ENCODE assay signal across 9 mouse cellular contexts in genomic region chr15:96757446-96758198, GRCm38 (mm10). TPM values are rescaled to one million over a fixed set of nuclear protein-coding genes. Genes with fewer than 3 reads are reported as not detected.
DNase-seq lines count a peak whose midpoint lies in the region; TF ChIP-seq lines count a peak whose summit lies in the region.
"Had no signal": no experiment of that assay in that cellular context is flagged by ENCODE, and none has a peak within 500 bp of the region (broad histone marks: within the 10 kb centered on the region; RNA-seq: fewer than 3 reads in every experiment).

No protein-coding gene starts in this region.

- no peaks in the 10 kb centered on the region for H3K36me3 ChIP-seq in kidney, adult 2 months (ENCODE audit: control insufficient read depth, insufficient read depth, low read length)
- no peaks in the 10 kb centered on the region for H3K36me3 ChIP-seq in thymus, adult 2 months (ENCODE audit: control insufficient read depth, insufficient read depth, low read length)

- WGBS in kidney, adult 2 months = 81% methylated on average over 9 of the region's 9 CpGs
- WGBS in thymus, adult 2 months = 16% methylated on average over 9 of the region's 9 CpGs

- TF ChIP-seq POLR2A in kidney, adult 2 months (IDR thresholded peaks at IDR 0.05; ENCODE audit: low read depth, low read length) = no peak
- no peak for TF ChIP-seq POLR2A in thymus, adult 2 months (IDR thresholded peaks at IDR 0.05; ENCODE audit: control insufficient read depth, extremely low read depth, insufficient read depth, low read length, poor library complexity)

- H3K4me1 ChIP-seq in kidney, adult 2 months (ENCODE audit: control insufficient read depth, insufficient read depth, low read length) = peaks cover 3% of the 10 kb centered on the region; the same call in 1 of the 2 replicates
- H3K4me1 ChIP-seq in thymus, adult 2 months (replicated peaks; ENCODE audit: control insufficient read depth, insufficient read depth, low read length) = peaks cover 16% of the 10 kb centered on the region; the same call in 1 of the 2 replicates

- TF ChIP-seq CTCF in kidney, adult 2 months (conservative IDR thresholded peaks at IDR 0.05; ENCODE audit: insufficient read depth, insufficient read length, low read depth, low read length) = no peak
- no peak for TF ChIP-seq CTCF in thymus, adult 2 months (IDR thresholded peaks at IDR 0.05; ENCODE audit: borderline replicate concordance, control insufficient read depth, extremely low read depth, insufficient read depth, low read length, poor library complexity)

- no peak for DNase-seq in kidney, adult 2 months
- no peak for DNase-seq in kidney, postnatal 4 days
- peak; percentile 30 for DNase-seq in thymus, adult 2 months
- no peak for DNase-seq in thymus, adult 18-20 months
- DNase-seq in monocyte, adult 2 months (ENCODE audit: low read depth in 1 of 2, low spot score in 2 of 2) = peak; percentile 59 to 60
- DNase-seq in gastrocnemius, postnatal 36 days = no peak
- no peak for DNase-seq in embryo, embryonic 9.5 days (ENCODE audit: extremely low spot score)
- no peak for DNase-seq in embryo, embryonic 10.5 days (ENCODE audit: low spot score)
- DNase-seq: heart, postnatal 14 days had no signal

- no peaks in the 10 kb centered on the region for H3K27me3 ChIP-seq in kidney, adult 2 months (replicated peaks; ENCODE audit: control insufficient read depth, insufficient read depth, low read length)
- H3K27me3 ChIP-seq in thymus, adult 2 months (ENCODE audit: control insufficient read depth, insufficient read depth, low read length) = no peaks in the 10 kb centered on the region

- H3K4me3 ChIP-seq in kidney, adult 2 months (ENCODE audit: insufficient read depth, low read depth, low read length) = no peak overlapping the region
- no peak overlapping the region for H3K4me3 ChIP-seq in thymus, adult 2 months (ENCODE audit: control insufficient read depth, insufficient read depth, low read length)

- intact Hi-C loops in gastrocnemius, postnatal 36 days (cut with DNase I) = no loop called here

- 0 out of 2 replicates have a peak overlapping the region, but pooled peaks have one; percentile 1 for H3K27ac ChIP-seq in kidney, adult 2 months (ENCODE audit: insufficient read depth, low read depth, low read length)
- peak overlapping the region; percentile 16; the same call in 1 of the 2 replicates for H3K27ac ChIP-seq in thymus, adult 2 months (ENCODE audit: control insufficient read depth, insufficient read depth, low read length)

RNA-seq across cellular contexts. Expression of gene Slc38a2, which starts 58.1 kb away (rescaled TPM):
- 24.9 and 30.0 TPM in 2 replicates for polyA plus RNA-seq in kidney, adult 2 months (2012; rRNA removed)
- 105 and 110 TPM in 2 replicates for polyA plus RNA-seq in thymus, adult 2 months (2012; rRNA removed)
- total RNA-seq in gastrocnemius, postnatal 36 days (2021) = 100 to 1,000 TPM in 1 of 2 experiments, 10 to 100 TPM in 1; 59.7 to 150 TPM

Comparison
In these comparisons a context has a peak if more than half of its experiments do, and no peak if none do; other contexts are left out.
1. DNase-seq: peak in thymus, adult 2 months (single experiment) and monocyte, adult 2 months (2 of 2); none in kidney, adult 2 months (single experiment), kidney, postnatal 4 days (0 of 2), thymus, adult 18-20 months (0 of 2), gastrocnemius, postnatal 36 days (0 of 2), embryo, embryonic 9.5 days (single experiment) and embryo, embryonic 10.5 days (single experiment).